Mouse (Mus musculus): ENCODE measurements around the gene Tgfb3.

- TF ChIP-seq POLR2A (IDR thresholded peaks at IDR 0.05; ENCODE audit: low read depth, low read length), result no peak
- no peak for TF ChIP-seq CTCF (IDR thresholded peaks at IDR 0.05; ENCODE audit: extremely low read depth, insufficient read length, insufficient replicate concordance, low read depth, low read length)
Measured at GRCm38 (mm10) chr12:86109531-86109930, 30.7 kb upstream of the Tgfb3 start.

Measured in small intestine, adult 2 months (tissue).